Mouse (Mus musculus): ENCODE measurements around the gene Uqcr10.

Gene Uqcr10

GRCm38 (mm10) chr11:4675693-4676092, 28.4 kb downstream of the Uqcr10 start:
- in situ Hi-C loops (cut with MboI, MseI): no loop called here

DNA sequence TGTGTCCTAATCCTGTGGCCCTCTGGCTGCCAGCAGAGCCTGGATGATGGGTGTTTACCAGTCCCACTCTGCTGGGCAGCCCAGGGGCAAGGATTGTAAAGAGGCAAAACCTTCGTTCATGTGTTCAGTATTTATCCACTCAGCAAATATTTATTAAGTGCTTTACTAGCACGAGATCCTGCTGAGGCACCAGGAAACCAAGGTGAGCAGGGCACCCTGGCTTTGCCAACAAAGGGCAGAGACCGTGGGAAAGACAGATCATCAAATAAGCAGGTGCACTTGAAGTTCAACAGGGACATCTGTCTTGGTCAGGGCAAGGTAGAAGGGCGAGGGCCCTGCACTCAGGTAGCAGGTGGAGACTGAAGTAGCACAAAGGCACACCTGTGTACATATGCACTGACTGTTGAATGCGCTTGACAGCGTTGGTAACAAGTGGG, 29.0 kb downstream of the Uqcr10 start:
- in situ Hi-C loops (cut with MboI, MseI): no loop called here

DNA sequence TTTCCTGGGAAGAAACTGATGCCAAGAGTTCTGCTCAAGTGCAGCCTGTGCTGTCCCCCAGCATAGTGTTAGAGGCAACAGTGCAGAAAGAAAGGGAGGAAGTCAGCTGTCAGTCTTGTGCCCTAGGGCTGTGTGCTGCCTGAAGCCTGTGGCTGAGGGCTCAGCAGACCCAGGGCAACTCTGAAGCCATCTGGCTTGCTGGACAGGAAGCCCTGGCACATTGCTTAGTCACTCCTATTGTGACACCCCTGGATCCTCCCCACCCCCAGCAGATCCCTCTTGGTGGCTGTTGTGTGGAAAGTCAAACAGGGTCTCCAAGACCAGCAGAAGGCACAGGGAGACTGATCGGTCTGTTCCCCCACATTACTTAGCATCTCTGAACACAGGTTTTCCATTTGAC, 29.5 kb downstream of the Uqcr10 start:
- in situ Hi-C loops (cut with MboI, MseI): no loop called here

DNA sequence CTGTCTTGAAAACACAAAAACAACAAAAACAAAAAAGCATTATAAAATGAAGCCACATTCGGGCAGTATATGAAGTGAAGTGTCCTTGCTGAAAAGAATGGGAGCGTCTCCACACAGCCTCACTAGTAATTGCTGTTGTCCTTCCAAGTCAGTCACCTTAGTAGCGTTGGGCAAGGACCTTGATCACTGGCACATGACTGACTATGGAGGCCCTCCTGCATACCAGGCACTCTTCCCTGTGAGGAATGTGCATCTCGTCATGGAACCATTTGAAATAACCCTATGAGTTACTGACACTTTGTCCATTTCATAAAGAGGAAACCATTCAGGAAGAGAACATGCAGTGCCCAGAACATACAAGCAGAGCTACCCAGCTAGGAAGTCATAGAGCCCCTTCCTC, 32.4 kb downstream of the Uqcr10 start:
- in situ Hi-C loops (cut with MboI, MseI): no loop called here

GRCm38 (mm10) chr11:4662496-4662878, 41.7 kb downstream of the Uqcr10 start:
- in situ Hi-C loops (cut with MboI, MseI): no loop called here

GRCm38 (mm10) chr11:4661871-4662495, 42.2 kb downstream of the Uqcr10 start:
- in situ Hi-C loops (cut with MboI, MseI): no loop called here

- in situ Hi-C loops (cut with MboI, MseI): no loop called here
Measured at GRCm38 (mm10) chr11:4661324-4661723, 42.8 kb downstream of the Uqcr10 start.

DNA sequence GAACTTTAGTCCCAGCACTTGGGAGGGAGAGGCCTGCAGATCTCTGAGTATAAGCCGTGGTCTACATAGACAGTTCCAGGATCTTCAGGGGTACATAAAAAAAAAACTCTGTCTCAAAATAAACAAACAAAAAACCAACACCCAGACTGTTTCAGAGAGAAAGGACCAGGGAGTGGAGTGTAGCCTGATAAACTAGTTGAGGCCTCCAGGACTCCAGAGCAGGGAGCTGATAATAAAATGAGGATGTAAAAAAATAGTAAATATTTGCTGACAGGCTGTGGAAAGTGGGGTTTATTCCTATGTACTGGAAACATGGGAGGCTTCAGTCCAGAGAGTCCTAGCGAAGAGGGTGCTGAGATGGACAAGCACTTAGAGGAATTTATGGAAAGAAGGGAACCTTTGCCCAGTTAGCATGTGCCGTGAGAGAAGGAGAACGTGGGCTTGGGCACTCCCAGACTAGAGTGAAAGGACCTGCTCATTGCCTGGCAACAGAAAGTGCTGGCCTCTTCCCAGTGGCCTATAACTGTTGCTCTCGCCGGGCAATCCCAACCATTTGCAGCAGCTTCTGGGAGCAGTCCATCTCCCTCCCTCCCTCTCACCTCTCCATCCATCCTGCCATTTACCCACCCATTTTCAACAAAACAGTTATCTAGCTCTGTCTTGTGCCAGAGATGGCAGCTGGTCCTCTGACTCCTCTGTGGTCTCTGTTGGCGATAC, 43.7 kb downstream of the Uqcr10 start:
- in situ Hi-C loops (cut with MboI, MseI): no loop called here

DNA sequence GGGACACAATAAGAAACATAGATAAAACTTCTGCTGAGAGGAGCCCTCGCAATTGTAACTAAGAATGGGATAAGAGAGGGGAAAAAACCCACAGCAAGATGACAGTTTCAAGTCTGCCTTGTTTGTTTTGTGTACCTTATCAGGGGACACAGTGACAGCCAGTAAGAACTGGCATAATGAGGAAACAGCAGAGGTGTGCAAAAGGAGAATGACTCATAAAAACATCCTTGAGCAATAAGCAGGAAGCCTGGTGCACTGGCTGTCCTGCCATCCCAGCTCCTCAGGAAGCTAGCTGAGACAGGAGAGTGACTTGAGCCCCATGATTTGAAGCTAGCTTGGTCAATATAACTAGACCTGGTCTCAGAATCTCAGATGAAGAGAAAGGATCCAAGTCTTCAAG, 44.3 kb downstream of the Uqcr10 start:
- in situ Hi-C loops (cut with MboI, MseI): no loop called here
